Comparison of ENCODE assay signal across 12 mouse cellular contexts in the genomic region with DNA sequence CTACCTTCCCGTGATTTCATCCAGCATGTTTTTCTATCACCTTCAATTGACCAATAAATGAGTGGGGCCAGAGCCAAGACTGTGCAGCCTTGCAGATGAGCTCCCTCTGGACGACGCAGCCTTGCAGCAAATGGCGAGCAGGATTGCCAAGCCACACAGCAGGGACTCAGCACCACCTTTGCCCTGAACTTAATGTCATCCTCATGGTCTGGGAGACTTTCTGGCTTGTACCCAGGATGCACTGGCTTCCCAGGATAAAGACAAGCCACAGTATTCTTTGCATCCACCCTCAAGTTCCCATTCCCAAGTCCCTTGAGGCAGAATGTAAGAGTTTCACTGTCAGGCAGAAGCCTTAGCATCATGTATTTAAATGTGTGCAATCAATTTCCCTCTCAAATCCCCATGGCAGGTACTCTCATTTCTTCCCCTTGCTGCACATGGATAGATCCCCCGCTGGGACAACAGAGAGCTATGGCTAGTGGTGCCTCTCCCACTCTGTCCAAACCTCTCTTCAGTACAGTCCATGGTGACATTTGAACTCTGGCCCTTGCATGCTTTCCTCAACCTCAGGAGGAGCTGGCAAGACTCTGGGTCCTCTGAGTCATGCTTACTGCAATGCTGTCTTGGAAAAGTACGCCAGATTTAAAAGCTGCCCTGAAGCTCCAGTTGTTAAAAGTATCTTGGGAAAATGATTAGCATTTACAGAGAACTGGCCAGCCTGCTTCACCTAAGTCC.
A peak's percentile ranks its signal among the peaks of the same experiment; 100 is the strongest.
DNase-seq lines count a peak whose midpoint lies in the region; ATAC-seq and TF ChIP-seq lines count a peak whose summit lies in the region.
"Had no signal": no experiment of that assay in that cellular context is flagged by ENCODE, and none has a peak within 500 bp of the region (broad histone marks: within the 10 kb centered on the region; RNA-seq: fewer than 3 reads in every experiment).

No protein-coding gene starts in this region.

- peak; percentile 21 for DNase-seq in adrenal gland, postnatal 10 days
- DNase-seq in adrenal gland, adult 18-20 months (ENCODE audit: low spot score in 2 of 2): no peak
- DNase-seq in heart, adult 2 months: peak; percentile 29 to 44
- no peak for DNase-seq in spleen, postnatal 10 days (ENCODE audit: low spot score in 2 of 2)
- DNase-seq: B cell, adult 2 months; cerebellum, adult 8-10 months; liver, postnatal 0 days had no signal

- no peaks in the 10 kb centered on the region for H3K27me3 ChIP-seq in heart, adult 2 months (ENCODE audit: control insufficient read depth, insufficient read depth, low read length)
- no peaks in the 10 kb centered on the region for H3K27me3 ChIP-seq in heart, embryonic 11.5 days (ENCODE audit: control insufficient read depth, insufficient read depth, low read length)
- no peaks in the 10 kb centered on the region for H3K27me3 ChIP-seq in neural tube, embryonic 13.5 days
- H3K27me3 ChIP-seq in neural tube, embryonic 15.5 days (replicated peaks): no peaks in the 10 kb centered on the region
- H3K27me3 ChIP-seq: embryonic facial prominence, embryonic 13.5 days had no signal

- no peak overlapping the region for H3K9ac ChIP-seq in heart, adult 2 months (ENCODE audit: low read depth, low read length)
- no peak overlapping the region for H3K9ac ChIP-seq in heart, embryonic 11.5 days (ENCODE audit: low read depth, low read length)
- no peak overlapping the region for H3K9ac ChIP-seq in neural tube, embryonic 13.5 days
- H3K9ac ChIP-seq in neural tube, embryonic 15.5 days (replicated peaks): no peak overlapping the region
- H3K9ac ChIP-seq: embryonic facial prominence, embryonic 13.5 days; liver, postnatal 0 days had no signal

- H3K9me3 ChIP-seq in heart, embryonic 11.5 days (replicated peaks; ENCODE audit: control insufficient read depth, low read length): no peaks in the 10 kb centered on the region
- no peaks in the 10 kb centered on the region for H3K9me3 ChIP-seq in neural tube, embryonic 13.5 days
- H3K9me3 ChIP-seq in neural tube, embryonic 15.5 days (replicated peaks): no peaks in the 10 kb centered on the region
- H3K9me3 ChIP-seq: embryonic facial prominence, embryonic 13.5 days had no signal

- H3K79me2 ChIP-seq in heart, adult 2 months (replicated peaks; ENCODE audit: control insufficient read depth, insufficient read depth, low read length): no peaks in the 10 kb centered on the region

- H3K4me3 ChIP-seq in heart, adult 2 months: no peak overlapping the region
- H3K4me3 ChIP-seq in heart, embryonic 11.5 days (ENCODE audit: low read depth, low read length): no peak overlapping the region
- no peak overlapping the region for H3K4me3 ChIP-seq in neural tube, embryonic 13.5 days
- no peak overlapping the region for H3K4me3 ChIP-seq in neural tube, embryonic 15.5 days (replicated peaks)
- H3K4me3 ChIP-seq: embryonic facial prominence, embryonic 13.5 days had no signal

- H3K4me1 ChIP-seq in heart, adult 2 months (ENCODE audit: control insufficient read depth, insufficient read depth, low read length): peaks cover 5% of the 10 kb centered on the region
- peaks cover 3% of the 10 kb centered on the region; the same call in 1 of the 2 replicates for H3K4me1 ChIP-seq in heart, embryonic 11.5 days (ENCODE audit: control insufficient read depth, insufficient read depth, low read length)
- peaks cover 17% of the 10 kb centered on the region for H3K4me1 ChIP-seq in neural tube, embryonic 13.5 days (replicated peaks)
- peaks cover 13% of the 10 kb centered on the region for H3K4me1 ChIP-seq in neural tube, embryonic 15.5 days
- H3K4me1 ChIP-seq: embryonic facial prominence, embryonic 13.5 days had no signal

- TF ChIP-seq EP300 in heart, adult 2 months (IDR thresholded peaks at IDR 0.05; ENCODE audit: insufficient read depth, low read depth, low read length): no peak

- no peak overlapping the region for H3K4me2 ChIP-seq in heart, embryonic 11.5 days
- no peak overlapping the region for H3K4me2 ChIP-seq in neural tube, embryonic 13.5 days
- H3K4me2 ChIP-seq in neural tube, embryonic 15.5 days: no peak overlapping the region
- H3K4me2 ChIP-seq: embryonic facial prominence, embryonic 13.5 days had no signal

- no peak overlapping the region for H3K27ac ChIP-seq in heart, adult 2 months
- H3K27ac ChIP-seq in heart, embryonic 11.5 days (ENCODE audit: low read depth, low read length): no peak overlapping the region
- H3K27ac ChIP-seq in neural tube, embryonic 13.5 days (replicated peaks): peak overlapping the region; percentile 9; the same call in 1 of the 2 replicates
- no peak overlapping the region for H3K27ac ChIP-seq in neural tube, embryonic 15.5 days (replicated peaks)
- H3K27ac ChIP-seq: embryonic facial prominence, embryonic 13.5 days had no signal

- WGBS in heart, adult 2 months: 61% methylated on average over 6 of the region's 6 CpGs
- 72% methylated on average over 6 of the region's 6 CpGs for WGBS in heart, embryonic 11.5 days (ENCODE audit: insufficient replicate concordance)
- WGBS in neural tube, embryonic 13.5 days: 63% methylated on average over 6 of the region's 6 CpGs
- 57% methylated on average over 6 of the region's 6 CpGs for WGBS in neural tube, embryonic 15.5 days

- H3K36me3 ChIP-seq in heart, adult 2 months (ENCODE audit: control insufficient read depth, insufficient read depth, low read length): no peaks in the 10 kb centered on the region
- no peaks in the 10 kb centered on the region for H3K36me3 ChIP-seq in heart, embryonic 11.5 days (ENCODE audit: control insufficient read depth, insufficient read depth, low read length)
- no peaks in the 10 kb centered on the region for H3K36me3 ChIP-seq in neural tube, embryonic 13.5 days
- H3K36me3 ChIP-seq in neural tube, embryonic 15.5 days: no peaks in the 10 kb centered on the region
- H3K36me3 ChIP-seq: embryonic facial prominence, embryonic 13.5 days had no signal

- no peak for TF ChIP-seq CTCF in heart, adult 2 months (IDR thresholded peaks at IDR 0.05)

- intact Hi-C loops in heart, adult 2 months (cut with DNase I): no loop called here

- no peak for ATAC-seq in heart, embryonic 11.5 days (replicated peaks; ENCODE audit: insufficient number of reproducible peaks, low FRiP score, low TSS enrichment)
- no peak for ATAC-seq in neural tube, embryonic 13.5 days (ENCODE audit: low read depth)
- no peak for ATAC-seq in neural tube, embryonic 15.5 days (ENCODE audit: low FRiP score)
- no peak for ATAC-seq in erythroid progenitor cell, adult 5-6 weeks (replicated peaks; ENCODE audit: low FRiP score, poor library complexity, severe bottlenecking)
- ATAC-seq: liver, postnatal 0 days had no signal

- TF ChIP-seq POLR2A in heart, adult 2 months (IDR thresholded peaks at IDR 0.05; ENCODE audit: insufficient read depth, low read depth, low read length): no peak

Comparison
In these comparisons a context has a peak if more than half of its experiments do, and no peak if none do; other contexts are left out.
1. DNase-seq: peak in adrenal gland, postnatal 10 days (single experiment) and heart, adult 2 months (2 of 2); none in adrenal gland, adult 18-20 months (0 of 2) and spleen, postnatal 10 days (0 of 2).